Mouse (Mus musculus) mature B cell (primary cell): ENCODE measurements around the gene Cdan1.

Source experiments
- in situ Hi-C: fragments of 300-500 bp; cut with MboI; formaldehyde crosslinking; loops from 2 replicates; pipeline ENCODE4 v1.14.3; 2019

Cdan1 gene

GRCm38 (mm10) chr2:120849449-120850423 is at the start of gene Cdan1:
Cdan1 (minus strand) TSS chr2:120850128.
- in situ Hi-C loops = no loop called here

GRCm38 (mm10) chr2:120896361-120896760 is 46.4 kb upstream of the Cdan1 start:
- in situ Hi-C loops = no loop called here

- in situ Hi-C loops = no loop called here
Observed at GRCm38 (mm10) chr2:120887601-120888000, 37.7 kb upstream of the Cdan1 start.

GRCm38 (mm10) chr2:120873192-120873591 is 23.3 kb upstream of the Cdan1 start:
- in situ Hi-C loops = no loop called here

DNA sequence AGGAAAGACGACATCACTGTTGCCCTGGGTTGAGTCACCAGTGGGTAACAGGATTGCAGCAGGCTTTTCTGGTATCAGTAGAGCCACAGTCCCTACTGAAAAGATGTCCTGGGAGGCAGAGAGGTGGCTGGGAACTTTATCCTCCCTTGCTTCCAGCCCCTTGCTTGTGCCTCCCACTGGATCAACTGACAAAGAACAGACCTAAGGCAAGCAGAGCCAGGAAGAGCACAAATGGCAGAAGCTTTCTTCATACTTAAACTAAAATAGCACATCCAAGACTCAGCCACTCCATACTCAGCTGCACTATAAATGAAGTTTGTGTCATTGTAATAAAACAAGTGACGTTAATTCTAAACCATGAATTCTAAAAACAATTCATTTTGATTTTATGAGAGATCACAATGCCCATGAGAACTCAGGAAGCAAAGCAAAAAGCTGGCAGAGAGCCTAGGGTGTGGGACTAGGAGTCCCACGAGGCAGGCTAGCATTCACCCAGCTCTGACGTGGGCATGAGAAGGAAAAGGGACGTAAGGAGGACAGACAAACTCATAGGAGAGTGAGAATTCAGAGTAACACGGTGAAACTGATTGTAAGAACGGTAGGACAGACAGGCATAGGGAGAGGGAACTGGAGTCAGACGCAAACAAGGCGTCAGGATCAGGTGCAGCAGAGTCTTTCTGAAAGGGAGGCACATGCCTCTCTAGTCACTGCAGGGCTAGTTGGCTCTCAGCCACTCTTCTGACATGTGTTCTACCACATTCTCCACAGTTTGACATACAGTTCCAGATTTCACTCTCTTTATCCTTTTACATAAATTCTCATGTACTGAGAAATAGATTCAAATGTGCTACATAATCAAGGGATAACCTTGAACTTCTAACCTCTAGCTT is 21.8 kb upstream of the Cdan1 start:
- in situ Hi-C loops = no loop called here

GRCm38 (mm10) chr2:120867336-120867735 is 17.4 kb upstream of the Cdan1 start:
- in situ Hi-C loops = no loop called here

DNA sequence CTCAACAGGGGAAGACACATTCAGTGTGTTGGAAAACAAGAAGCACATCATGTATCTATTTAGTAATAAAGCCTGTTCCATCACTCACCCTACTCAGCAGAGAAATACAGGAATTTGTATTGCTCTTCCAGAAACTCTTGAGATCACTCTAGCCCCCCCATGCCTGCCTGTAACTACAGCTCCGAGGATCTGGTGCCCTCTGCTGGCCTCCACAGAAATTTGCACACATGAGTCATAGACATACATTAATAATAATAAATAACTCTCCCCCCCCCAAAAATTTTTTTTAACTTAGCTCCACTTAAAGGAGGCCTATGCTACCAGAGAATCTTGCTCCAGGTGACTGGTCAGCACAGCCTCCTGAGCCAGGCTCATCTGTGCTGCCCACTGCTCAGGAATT is 16.6 kb upstream of the Cdan1 start:
- in situ Hi-C loops = no loop called here

- in situ Hi-C loops = no loop called here
Observed at GRCm38 (mm10) chr2:120863389-120863788, 13.5 kb upstream of the Cdan1 start.

GRCm38 (mm10) chr2:120860699-120861098 is 10.8 kb upstream of the Cdan1 start:
- in situ Hi-C loops = no loop called here

DNA sequence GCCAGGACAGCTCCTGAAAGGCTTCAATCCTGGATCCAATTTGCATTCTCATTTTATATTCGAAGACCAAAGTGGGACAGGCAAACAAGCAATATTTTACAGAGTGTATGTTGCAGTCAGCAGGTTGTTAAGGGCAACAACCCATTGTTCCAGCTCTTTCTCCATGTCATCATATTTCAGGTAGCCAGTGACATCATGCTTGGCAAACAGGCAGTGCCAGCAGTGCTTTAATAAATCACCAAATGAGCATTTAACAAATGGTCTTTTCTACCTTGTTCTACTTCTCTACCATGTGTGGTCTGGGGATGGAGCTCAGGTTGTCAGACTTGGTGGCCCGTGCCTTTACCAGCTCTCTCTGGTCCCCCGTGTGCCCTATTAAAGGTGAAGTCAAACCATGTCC is 8.2 kb upstream of the Cdan1 start:
- in situ Hi-C loops = no loop called here

- in situ Hi-C loops = no loop called here
Observed at GRCm38 (mm10) chr2:120853151-120853550, 3.2 kb upstream of the Cdan1 start.

DNA sequence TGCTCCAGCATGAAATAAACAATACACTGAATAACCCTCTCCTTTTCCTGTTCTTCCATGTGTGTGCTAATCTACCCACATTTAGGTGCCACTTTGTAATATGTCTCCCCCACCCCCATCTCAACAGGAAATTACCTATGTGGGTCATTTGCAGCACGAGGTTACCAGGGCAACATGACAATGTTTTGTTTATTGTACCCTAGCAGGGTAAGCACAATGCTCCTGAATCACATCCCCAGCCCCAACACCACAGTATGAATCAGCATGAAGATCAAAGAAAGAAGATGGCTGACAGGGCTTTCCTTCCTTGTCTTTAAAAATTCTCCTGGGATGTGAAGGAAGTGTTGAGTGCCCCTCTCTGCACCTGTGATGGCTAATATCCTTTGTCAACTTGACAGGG is 2.7 kb upstream of the Cdan1 start:
- in situ Hi-C loops = no loop called here

DNA sequence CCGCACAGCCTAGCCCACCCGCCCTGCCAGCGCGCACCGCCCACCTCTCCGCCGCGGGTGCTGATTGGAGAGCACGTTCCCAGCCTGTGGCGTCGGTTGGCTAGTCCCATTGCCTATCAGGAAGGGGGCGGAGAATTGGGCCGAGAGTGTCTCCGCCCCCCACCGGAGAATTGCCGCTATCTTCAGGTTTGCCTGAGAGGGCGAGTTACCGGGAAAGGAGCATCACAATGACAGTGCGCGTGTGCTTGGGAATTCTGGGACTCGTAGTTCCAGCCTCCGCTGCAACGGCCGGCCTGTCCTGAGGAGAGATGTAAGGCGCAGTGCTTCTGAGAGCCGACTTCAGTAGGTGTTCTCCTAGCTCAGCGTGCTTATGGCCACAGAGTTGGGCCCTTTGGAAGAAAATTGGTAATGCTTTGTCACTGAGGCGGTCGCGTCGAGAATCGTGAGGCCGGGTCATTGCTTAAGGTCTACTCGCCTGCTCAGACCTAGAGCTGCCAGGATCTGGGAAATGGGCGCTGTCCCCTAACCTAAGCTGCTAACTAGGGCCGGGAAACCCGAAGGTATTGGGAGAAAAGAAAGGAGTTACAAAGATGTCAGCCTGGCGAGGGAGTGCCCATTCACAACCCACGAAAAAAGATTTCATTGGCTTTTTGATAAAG is 625 bp upstream of the Cdan1 start, which contains the start of gene Ttbk2:
Gene Ttbk2, minus strand, starts transcription at position 181 of the 659 bp plus-strand sequence.
- in situ Hi-C loops = no loop called here

DNA sequence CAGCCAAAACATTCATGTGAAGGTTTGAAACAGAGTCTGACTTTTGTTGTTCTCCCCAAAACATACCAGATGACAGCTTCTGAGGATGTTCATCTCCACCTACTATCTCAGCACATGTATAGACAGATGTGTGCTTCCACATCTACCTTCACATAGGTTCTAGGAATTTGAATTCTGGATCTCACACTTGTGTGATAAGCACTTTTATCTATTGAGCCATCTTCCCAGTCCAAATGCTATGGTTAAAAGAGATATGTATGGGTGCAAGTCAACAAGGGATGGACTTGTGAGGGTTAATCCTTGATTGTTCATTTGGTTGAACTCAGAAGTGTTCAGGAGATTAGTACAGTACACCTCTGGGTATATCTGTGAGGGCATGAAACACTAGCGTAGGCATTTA is 4.6 kb downstream of the Cdan1 start:
- in situ Hi-C loops = no loop called here

GRCm38 (mm10) chr2:120843990-120844389 is 5.9 kb downstream of the Cdan1 start:
- in situ Hi-C loops = no loop called here

DNA sequence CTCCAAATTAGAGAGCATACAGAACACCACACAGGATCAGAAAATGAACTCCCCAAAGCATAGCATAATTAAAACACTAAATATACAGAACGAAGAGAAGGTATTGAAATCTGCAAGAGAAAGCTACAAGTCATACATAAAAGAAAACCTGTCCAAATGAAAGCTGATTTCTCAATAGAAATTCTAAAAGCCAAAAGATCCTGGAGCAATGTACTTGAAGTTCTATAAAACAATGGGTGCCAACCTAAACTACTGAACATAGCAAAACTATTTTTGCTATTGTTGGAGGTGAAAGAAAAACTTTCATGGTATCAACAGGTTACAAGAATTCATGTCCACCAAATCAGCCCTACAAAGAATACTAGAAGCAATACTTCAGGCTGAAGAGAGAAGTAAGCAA is 8.7 kb downstream of the Cdan1 start:
- in situ Hi-C loops = no loop called here

DNA sequence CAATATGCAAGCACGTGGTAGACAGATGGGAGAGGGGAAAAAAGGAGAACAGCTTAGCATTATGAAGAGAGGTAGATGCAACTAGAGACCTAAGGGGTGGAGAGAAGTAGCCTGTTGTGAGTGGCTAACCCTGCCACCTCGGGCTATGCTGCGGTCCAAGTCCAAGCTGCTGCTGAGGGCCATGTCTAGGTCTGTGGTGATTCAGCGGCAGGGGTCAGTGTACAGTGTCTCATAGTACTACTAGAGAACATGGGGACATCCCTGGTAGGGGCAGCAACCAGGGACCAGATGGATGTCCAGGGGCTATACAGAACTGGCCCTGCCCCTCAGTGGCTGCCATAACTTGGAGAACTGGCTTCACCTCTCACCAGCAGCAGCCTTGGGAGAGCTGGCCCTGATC is 14.8 kb downstream of the Cdan1 start:
- in situ Hi-C loops = no loop called here

DNA sequence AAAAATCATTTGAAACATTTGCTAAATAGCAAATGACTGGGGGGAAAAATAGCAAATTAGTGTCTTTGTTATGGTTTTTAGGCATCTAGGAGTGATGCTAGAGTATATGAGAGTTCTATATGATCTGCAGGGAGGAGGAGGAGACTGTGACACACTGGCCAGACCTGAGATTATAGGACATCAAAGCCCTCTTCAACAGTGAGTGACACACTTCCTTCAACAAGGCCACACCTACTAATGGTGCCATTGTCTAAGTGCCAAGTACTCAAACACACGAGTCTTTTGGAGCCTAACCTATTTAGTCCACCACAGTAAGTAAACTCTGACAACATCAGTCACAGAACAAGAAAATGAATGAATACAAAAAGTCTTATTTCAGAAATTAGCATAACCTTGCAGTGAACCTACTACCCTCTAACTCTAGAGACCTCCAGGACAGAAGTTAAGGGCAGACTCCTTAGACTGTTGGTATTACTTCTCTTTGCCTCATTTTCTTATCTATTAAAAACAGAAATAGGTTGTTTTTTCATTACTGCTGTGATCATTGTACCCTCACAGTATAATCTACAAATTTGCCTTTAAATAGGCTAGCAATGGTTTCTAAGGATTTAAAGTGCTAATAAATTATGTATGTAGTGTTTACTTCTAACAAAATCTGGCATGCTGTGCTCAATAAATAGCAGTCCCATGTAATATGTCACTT is 22.8 kb downstream of the Cdan1 start:
- in situ Hi-C loops = no loop called here

- in situ Hi-C loops = no loop called here
Observed at GRCm38 (mm10) chr2:120770265-120770935, 79.5 kb downstream of the Cdan1 start.

GRCm38 (mm10) chr2:120761922-120762321 is 88.0 kb downstream of the Cdan1 start:
- in situ Hi-C loops = no loop called here

DNA sequence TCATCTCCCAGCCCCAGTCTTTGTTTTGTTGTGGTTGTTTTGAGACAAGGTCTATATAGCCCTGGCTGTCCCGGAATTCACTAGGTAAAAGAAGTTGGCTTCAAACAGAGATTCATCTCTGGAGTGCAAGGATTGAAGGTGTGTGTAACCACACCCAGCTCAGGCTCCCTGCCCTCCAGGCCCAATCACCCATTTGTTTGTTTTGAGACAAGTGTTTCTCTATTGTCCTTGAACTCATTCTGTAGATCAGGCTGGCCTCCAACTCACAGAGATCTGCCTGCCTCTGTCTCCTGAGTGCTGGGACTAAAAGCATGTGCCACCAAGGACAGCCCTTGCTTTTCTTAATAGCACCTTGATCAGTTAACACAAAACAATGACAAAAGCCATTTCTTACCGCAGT is 101.9 kb downstream of the Cdan1 start:
- in situ Hi-C loops = no loop called here
